Mouse (Mus musculus) spleen, adult 18-20 months (tissue): Measurements from ENCODE around the gene Olfr544.
"Not testable (repeated sequence)": the region's sequence is repeated elsewhere in the genome, so short reads cannot be mapped to it uniquely, and the experiment has no call there.

Experiments
- DNase-seq, 2 experiments: peaks; one replicate each; pipeline ENCODE4 v3.0.0; 2022; ENCODE audit warnings: mixed read lengths in 2 of 2

The Olfr544 gene

DNA sequence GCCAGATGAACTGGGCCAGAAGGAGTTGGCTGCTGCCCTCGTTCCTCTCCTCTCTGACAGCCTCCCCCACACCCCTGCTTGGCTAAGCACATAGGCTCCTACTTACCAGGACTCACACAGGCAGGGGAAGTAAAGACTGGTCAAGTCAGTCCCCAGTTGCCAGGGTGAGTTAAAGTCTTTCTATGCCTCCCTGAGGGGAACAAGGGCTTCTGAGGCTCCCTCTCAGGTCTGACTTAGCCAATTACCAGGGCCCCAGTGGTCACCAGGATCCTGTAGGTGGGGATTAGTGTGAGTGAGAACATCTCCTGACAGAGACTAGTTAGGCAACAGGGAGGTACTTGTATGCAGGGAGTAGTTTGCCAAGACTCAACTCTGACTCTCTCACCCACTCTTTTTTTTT, at the start of gene Olfr544:
Olfr544 (minus strand) TSS at position 153 of the 400 bp plus-strand sequence.
- DNase-seq, result no peak

DNA sequence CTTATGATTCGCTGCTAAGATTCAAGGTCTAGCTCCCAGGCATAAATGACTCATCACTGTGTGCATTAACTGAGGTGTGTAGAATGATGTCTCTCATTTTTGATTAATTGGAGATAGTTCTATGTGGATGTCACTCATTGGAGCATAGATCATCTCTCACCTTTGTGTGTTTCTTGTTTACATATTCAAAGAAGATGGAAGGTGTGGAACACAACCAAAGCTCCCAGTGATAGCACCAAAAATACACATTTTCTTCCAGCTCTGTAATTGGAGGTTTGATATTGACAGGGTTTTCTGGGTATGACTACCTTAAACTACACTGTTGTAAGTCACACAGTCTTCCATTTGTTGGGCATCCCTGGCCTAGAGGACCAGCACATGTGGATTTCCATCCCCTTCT, 46.3 kb upstream of the Olfr544 start, which contains the start of gene Olfr547:
Olfr547 (plus strand) TSS at position 301 of the 400 bp plus-strand sequence.
- no peak for DNase-seq

DNA sequence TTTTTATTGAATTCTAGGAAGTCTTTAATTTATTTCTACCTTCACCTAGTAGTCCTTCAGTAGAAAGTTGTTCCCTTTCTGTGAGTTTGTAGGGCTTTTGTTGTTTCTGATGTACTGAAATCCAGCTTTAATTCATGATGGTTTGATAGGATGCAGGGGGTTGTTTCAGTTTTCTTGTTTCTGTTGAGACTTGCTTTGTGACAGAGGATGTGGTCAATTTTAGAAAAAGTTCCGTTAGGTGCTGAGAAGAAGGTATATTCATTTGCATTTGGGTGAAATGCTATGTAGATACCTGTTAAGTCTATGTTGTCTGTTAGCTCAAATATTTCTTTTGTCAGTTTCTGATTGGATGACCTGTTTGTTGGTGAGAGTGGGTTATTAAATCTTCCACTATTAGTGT, 40.9 kb upstream of the Olfr544 start:
- DNase-seq, result no peak

DNA sequence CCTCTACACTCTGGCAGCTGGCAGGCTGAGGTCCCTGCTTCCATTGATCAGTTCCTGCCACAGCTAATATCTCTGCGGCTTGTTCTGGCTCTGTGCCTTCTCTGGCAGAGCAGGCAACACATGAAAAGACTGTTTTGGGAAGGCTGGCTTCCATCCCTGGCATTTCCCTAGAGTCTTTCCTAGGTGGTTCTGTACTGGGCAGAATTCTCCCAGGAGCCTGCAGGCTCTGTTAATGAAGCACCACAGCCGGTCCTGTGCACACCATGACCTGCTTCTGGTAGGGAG, 28.9 kb upstream of the Olfr544 start:
- DNase-seq, result no peak

DNA sequence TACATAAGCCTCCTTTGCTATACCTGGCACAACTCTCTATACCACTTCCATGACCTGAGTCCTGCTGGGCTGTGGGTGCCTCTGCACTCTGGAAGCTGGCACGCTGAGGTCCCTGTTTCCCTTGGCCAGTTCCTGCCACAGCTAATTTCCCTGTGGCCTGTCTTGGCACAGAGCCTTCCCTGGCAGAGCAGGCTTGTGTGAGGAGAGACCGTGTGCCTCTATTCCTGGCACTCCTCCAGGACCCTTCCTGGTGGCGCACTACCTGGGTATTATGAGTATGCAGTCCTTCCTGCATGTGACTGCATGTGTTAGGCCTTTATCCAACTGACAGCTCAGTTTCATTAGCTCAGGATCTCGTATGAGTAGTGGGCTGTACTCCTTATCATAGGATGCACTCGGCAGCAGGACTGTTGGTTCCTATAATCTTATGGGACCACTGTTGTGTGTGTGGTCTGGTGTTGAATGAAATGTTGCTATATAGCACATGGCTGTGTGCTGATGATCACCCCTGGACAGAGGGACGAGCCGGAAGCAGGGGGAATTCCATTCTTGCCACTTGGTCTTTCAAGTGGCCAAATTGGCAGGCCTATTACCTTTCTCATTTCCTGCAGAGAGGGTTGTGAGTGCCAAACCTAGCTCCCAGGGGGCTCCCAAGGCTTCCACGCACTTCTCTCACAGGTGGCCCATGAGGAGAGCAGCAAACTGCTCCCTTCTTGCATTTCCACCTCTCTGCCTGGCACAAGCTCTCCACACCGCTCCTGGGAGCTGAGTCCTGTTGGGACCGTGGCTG, 28.3 kb upstream of the Olfr544 start:
- DNase-seq, result no peak

DNA sequence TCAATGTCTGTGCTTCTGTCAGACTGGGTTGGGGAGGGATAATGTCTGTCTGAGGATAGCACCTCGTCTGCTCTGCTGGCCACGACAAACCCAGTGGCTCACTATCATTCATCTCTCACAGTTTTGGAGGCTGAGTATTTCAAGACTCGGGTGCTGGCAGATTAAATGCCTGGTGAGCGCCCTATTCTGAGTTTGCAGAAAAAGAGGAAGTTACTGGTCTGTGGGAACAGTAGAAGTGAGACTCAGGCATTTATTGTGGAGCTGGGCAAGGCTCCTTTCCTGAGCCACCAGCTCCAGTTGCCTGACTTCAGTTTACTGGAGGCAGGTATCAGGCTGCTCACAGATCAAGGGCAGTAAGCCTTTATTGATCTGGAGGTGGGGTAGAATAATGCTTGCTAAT, 26.0 kb upstream of the Olfr544 start:
- no peak for DNase-seq

DNA sequence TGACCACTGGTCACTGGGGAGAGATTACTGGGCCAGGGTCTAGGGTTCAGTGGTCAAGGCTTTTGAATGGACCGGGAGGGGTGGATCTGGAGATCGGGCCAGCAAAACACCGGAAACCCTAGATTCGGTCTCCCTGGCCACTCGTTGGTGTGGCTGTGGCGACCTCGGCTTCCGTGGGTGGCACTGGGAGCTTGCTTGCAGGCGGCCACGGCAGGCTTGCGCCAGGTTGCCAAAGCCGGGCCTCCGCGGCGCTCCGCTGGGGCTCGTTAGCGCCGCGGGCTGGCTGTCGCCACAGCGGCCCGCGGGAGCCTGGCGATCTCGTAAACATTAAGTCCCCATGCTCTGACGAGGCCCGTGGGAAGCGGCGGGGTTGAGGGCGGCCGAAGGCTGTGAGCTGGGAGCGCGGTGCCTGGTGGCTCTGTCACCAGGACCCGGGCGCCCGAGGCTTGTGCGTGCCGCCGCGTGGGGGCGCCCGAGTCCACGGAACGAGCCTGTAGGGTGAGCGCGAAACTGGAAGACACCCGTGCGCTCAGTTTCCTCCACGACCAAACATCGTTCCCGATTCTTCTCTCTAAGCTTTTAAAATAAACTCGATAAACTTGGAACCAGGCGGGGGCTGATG, 24.8 kb upstream of the Olfr544 start:
- DNase-seq, result peak; percentile 63 to 91

DNA sequence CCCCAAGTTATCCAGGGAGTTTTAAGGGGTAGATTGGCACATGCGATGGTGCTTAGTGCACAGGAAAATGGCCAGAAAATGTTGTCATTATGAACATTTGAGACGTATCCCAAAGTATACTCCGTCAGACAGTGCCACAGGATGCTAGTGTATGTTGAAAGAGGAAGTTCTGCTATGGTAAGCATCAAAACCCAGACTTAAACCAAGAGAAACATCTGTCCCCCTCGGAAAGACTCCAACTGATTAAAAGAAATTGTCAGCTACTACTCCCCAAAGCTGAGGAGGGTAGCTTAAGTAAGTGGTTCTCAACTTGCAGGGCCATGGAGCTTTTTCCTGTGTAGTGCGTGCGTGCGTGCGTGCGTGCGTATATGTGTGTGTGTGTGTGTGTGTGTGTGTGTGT, 23.8 kb upstream of the Olfr544 start:
- no peak for DNase-seq

DNA sequence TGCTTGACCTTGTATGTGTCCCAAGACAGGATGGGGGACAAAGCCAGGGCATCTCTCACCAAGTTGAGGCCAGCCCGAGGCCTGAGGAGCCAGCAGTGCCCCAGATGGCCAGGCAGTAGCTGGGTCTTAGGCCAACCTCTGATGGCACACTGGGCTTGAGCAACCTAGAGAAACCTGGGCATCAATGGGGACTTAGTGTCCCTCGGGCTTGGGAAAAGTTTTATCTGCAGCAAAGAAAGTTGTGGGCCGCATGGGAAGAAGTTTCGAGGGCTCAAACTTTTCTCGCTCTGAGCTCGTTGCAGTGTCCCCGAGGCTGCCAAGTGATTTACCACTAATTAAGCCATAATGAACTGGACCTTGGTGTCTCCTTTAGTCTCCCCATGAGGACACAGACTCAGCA, 21.6 kb upstream of the Olfr544 start:
- no peak for DNase-seq

DNA sequence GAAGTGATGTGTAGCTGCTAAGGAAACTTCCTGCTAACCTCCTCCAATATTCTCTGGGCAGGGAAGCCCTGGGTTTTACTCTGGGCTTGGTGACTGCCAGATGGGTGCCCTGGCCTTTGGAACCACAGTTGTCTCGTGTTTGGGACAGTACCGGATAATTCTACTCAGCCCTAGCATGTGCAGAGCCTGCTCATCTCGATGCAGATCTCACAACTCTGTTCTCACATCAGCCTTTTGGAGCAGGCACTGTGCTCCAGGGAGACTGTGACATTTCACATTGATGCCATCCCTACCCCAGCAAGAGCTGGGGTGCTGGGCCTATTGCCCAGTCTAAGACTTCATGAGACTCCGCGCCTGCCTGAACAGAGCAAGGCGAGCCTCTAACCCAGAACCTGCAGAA, 20.6 kb upstream of the Olfr544 start:
- DNase-seq, result no peak

DNA sequence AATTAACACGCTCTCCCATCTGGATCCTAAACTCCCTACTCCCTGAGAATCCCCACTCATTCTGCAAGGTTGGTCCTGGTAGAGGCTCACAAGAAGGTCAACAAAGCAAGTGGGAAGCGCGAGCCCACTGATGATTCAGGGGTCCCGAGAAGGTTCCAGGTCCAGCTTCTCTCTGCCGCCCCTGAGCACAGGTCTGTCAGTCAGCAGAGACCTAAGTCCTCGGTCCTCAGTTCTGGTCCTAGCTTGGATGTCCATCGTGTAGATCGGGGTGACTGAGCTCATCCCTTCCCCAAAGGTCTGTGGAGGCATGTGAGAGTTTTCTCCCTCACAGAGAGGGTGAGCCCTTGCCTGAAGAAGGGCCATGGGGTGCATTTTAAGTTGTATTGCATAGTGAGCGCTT, 20.0 kb upstream of the Olfr544 start:
- DNase-seq, result no peak

DNA sequence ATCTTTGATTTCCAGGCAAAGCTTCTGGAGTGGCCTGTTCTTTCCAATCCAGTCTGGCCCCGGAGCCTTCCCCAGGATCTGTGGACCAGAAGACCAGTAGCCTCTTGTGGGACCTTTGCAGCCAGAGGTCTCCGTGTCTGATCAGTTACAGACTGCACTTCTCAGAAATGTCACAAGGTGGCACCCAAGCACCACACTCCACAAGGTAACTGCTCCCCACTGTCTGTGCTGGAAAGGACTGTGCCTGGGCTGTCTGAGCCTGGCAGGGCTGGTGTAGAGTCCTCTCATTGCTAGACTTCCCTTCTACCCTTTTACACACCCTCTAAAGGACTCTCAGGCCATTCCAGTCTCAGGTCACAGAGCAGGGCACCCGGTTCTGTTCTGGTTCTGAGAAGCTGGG, 18.7 kb upstream of the Olfr544 start:
- DNase-seq, result peak; percentile 35 to 65

DNA sequence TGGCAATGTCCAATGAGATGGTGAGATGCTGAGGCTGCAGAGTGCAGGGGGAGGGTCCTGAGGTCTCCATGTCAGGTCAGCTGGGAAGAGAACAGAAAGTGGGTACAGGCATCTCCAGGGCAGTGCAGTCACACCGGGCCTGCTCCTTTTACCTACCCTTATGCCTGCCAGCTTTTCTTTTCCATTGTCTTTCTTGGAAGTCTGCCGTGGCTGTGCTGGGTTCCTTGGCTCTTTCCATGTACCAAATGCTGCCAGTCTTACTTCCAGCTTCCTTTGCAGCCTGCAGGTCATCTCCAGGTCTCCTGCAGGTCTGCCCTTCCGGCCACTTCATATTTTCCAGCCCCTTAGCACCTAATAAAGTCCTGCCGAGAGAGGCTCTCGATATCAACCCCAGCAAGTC, 13.9 kb upstream of the Olfr544 start:
- no peak for DNase-seq

DNA sequence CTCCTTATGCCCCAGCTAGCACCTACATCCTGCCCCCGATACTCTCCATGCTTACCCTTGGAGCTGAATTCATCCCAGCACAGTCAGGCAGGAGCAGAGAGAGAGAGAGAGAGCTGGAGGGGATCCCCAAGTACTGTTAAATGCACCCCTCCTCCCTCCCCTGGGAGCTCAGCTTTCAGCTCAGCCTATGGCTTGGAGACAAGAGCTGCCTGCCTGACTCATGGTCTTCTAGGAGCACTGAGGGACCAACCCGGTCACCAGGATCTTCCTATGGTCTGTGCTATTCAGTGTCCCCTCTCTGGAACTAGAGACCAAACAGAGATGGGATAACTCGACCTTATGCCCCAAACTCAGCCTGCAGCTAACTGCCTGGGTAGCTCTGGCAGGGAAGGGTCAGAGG, 11.4 kb upstream of the Olfr544 start, which contains the start of gene Olfr545:
Olfr545 (minus strand) TSS at position 101 of the 400 bp plus-strand sequence.
- DNase-seq, result no peak

DNA sequence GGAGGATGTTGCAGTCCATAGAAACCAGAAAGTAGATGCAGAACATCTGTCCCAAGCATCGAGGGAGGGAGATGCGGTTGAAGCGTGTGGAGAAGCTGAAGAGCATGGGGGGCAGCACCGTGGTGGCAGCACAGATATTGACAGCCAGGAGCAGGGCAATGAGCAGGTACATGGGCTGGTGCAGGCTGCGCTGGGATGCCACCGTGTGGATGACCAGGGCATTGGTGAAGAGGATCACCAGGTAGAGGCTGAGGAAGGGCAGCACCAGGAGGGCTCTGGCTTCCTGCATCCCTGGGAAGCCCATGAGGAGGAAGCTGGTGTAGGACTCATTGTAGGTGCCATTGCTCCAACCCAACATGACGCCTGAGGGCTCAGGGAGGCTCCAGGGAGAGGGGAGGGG, 6.3 kb upstream of the Olfr544 start:
- DNase-seq, result not testable (repeated sequence)

DNA sequence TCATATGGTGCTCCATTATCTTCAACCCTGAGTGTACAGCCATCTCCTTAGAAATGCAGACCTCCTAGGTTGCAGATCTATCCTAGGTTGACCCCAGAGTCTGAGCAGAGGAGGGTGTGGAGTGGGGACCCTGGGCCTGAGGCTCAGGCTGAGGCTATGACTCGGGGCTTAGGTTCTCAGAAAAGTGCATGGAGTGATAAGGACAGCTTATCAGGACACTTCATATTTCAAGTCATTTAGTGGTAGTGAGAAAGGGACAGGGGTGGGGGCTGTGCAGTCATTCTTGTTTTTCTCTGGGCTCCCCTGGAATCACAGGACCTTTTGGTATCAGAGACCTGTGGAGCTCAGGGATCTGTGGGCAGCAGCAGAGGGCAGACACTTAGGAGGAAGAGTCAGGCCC, 2.0 kb downstream of the Olfr544 start:
- no peak for DNase-seq

DNA sequence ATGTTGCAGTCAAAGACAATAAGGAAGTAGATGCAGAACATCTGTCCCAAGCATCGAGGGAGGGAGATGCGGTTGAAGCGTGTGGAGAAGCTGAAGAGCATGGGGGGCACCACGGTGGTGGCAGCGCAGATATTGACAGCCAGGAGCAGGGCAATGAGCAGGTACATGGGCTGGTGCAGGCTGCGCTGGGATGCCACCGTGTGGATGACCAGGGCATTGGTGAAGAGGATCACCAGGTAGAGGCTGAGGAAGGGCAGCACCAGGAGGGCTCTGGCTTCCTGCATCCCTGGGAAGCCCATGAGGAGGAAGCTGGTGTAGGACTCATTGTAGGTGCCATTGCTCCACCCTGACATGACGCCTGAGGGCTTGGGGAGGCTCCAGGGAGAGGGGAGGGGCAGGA, 3.3 kb downstream of the Olfr544 start:
- not testable (repeated sequence) for DNase-seq

DNA sequence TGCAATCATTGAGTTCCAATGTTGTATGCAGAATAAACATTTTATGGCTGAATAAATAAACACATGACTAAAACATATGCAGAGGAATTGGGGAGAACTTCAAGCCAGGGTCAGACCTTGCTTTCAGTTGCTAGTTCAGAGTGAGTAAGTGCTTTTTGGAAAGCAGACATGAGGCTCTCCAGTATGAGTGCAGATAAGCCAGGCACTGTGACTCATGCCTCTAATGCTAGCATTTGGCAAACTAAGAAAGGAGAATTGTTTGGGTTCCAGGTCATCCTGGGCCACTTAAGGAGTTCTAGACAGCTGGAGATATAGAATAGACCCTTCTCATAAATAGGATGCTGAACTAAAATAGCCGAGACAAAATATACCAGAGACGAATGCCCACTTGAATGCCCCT, 4.4 kb downstream of the Olfr544 start:
- no peak for DNase-seq

DNA sequence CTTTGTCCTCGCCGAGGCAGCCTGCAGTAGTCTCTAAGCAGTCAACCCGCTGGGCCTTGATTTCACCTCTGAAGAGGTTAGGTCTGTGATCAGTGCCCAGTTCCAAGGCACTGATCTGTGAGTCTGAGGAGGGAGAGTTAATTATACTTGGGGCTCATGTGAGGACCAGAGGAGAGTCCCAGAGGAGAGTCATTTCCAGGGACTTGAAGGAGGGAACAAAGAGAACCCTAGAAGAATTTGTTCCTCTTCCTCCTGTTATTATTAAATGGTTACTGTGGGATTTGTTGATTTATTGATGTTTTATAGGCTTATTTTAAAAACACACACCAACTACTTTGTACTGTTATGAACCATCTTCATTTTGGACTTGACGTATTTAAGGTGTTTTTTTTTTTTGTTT, 6.5 kb downstream of the Olfr544 start, which contains the start of gene Olfr543:
Olfr543 (minus strand) TSS at position 101 of the 400 bp plus-strand sequence.
- DNase-seq, result no peak

DNA sequence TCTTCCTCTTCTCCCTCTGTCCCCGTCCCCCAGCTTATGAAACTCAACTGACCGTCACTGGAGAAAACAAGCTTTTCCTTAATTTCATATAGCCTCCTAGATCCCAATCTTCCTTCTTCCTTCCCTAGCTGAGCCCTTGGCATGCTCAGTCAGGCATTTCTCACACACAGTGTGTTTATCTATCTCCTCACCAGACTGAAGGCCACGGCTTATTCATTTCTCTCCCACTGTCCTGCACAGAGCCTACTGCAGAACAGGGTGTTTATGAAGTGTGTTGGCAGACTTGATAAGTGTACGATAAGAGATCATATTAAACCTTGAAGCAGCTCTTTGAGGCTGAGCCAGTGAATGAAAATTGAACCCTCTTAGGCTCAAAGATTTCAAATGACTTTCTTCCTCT, 7.3 kb downstream of the Olfr544 start:
- no peak for DNase-seq

DNA sequence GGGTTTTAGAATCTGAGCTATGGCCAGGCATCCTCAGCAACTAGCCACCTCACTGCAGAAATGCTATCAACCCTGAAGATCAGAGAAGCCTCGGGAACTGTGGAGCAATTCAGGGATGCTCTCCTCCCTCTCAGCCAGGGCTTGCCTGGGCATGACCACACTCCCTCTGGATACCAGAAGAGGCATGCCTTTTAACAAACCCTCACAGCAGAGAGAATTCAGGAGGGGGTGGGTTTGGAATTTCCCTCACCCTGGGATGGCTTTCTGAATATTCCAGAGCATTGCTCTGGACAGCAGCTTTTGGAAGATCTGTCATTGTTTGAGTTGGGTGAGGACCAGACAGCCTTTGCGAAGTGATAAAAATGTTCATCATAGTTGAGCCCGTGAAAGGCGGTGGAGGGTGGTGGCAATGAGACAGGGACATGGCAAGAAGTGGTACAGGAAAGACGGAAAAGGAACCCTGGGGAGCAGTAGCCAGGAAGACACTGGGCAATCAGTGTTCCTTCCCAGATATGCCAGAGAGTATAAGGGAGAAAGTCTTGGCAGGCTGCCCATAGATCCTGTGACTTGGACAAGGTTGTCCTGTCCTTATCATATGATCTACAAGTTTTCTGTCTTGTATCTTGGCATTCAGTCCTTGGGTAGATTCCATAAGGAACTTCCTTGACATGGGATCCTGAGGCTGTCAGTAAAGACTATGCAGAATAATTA, 8.6 kb downstream of the Olfr544 start:
- DNase-seq, result no peak

DNA sequence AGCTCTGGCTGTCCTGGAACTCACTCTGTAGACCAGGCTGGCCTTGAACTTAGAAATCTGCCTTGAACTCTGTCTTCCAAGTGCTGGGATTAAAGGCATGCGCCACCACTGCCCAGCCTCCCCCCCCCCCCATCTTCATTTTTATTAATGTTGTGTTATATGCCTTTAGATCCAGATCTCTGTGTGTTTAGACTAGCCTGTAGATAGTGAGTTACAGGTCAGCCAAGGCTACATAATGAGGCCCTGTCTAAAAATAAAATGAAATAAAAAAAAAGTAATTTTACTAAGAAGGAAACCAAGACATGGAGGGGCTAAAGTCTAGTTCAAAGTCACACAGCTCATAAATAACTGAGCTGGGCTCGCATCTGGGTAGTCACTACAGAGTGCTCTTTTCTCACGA, 9.2 kb downstream of the Olfr544 start:
- DNase-seq, result no peak

DNA sequence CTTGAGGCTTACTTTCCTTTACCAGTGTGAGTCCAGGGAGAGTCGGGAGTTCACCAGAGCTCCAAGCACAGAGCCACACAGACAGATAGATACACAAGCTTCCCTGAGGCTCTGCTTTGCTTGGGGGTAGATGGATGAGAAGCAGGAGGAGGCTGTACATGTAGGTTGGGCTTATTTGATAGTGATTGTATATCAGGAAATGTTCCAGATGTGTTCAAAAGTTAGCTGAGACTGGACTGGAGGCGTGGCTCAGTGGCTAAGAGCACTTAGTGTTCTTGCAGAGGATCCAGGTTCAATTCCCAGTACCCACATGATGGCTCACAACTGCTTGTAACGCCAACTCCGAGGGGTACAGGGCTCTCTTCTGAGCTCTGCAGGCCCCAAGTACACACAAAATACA, 9.7 kb downstream of the Olfr544 start:
- DNase-seq, result no peak

DNA sequence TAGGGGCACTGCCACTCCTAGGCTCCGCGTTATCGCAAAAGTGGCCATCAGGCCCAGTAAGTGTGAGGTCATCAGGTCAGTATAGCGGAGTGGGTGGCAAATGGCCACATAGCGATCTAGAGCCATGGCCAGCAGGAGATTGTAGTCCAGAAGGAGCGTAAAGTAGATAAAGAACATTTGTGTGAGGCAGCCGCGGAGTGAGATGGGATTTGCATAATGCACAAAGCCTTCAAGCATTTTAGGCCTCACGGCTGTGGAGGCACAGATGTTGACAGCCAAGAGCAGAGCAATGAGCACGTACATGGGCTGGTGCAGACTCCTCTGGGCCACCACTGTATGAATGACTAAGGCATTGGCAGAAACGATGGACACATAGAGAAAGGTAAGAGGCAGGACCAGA, 10.7 kb downstream of the Olfr544 start:
- DNase-seq, result no peak
